Comparison of ENCODE assay signal across 8 mouse cellular contexts in the genomic region with DNA sequence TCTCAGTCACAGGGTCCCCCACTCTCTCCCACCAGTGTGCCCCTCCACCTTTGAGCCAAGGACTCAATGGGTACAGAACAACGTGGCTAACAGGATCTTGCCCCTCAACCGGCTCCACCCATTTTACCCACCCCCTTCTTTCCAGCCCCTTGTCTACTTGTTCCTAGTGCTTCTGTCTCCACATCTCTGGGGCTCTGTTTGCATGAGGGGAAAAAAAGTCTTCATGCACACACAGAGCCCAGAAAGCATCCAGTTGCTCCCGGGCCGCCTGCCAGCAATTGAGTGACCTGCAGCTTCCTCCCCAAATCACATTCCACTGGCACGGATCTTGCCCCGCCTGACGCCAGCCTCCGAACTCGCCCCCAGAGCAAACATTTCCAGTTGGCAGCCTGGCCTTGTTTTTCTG. TPM values are rescaled to one million over a fixed set of nuclear protein-coding genes. Genes with fewer than 3 reads are reported as not detected.
DNase-seq lines count a peak whose midpoint lies in the region; ATAC-seq lines count a peak whose summit lies in the region.

No protein-coding gene starts in this region.

- H3K9ac ChIP-seq in forebrain, embryonic 11.5 days (ENCODE audit: low read length), result no peak overlapping the region
- H3K9ac ChIP-seq in heart, embryonic 12.5 days, result 0 out of 2 replicates have a peak overlapping the region, but pooled peaks have one; percentile 1
- H3K9ac ChIP-seq in limb, embryonic 13.5 days, result 0 out of 2 replicates have a peak overlapping the region, but pooled peaks have one; percentile 25
- no peak overlapping the region for H3K9ac ChIP-seq in neural tube, embryonic 15.5 days (replicated peaks)

- H3K36me3 ChIP-seq in forebrain, embryonic 10.5 days (replicated peaks), result no peaks in the 10 kb centered on the region
- H3K36me3 ChIP-seq in forebrain, embryonic 11.5 days (ENCODE audit: control insufficient read depth, insufficient read depth, low read length), result no peaks in the 10 kb centered on the region
- no peaks in the 10 kb centered on the region for H3K36me3 ChIP-seq in heart, embryonic 12.5 days
- no peaks in the 10 kb centered on the region for H3K36me3 ChIP-seq in limb, embryonic 13.5 days
- H3K36me3 ChIP-seq in neural tube, embryonic 15.5 days, result no peaks in the 10 kb centered on the region

- no peaks in the 10 kb centered on the region for H3K9me3 ChIP-seq in forebrain, embryonic 10.5 days
- H3K9me3 ChIP-seq in forebrain, embryonic 11.5 days (ENCODE audit: control insufficient read depth, low read length), result no peaks in the 10 kb centered on the region
- H3K9me3 ChIP-seq in heart, embryonic 12.5 days (replicated peaks), result no peaks in the 10 kb centered on the region
- no peaks in the 10 kb centered on the region for H3K9me3 ChIP-seq in limb, embryonic 13.5 days
- no peaks in the 10 kb centered on the region for H3K9me3 ChIP-seq in neural tube, embryonic 15.5 days (replicated peaks)

- H3K27ac ChIP-seq in forebrain, embryonic 10.5 days, result peak overlapping the region; percentile 35; the same call in 1 of the 2 replicates
- no peak overlapping the region for H3K27ac ChIP-seq in forebrain, embryonic 11.5 days (ENCODE audit: low read depth, low read length)
- peak overlapping the region; percentile 91 for H3K27ac ChIP-seq in heart, embryonic 12.5 days (ENCODE audit: poor library complexity, severe bottlenecking)
- H3K27ac ChIP-seq in limb, embryonic 13.5 days, result peak overlapping the region; percentile 94
- peak overlapping the region; percentile 74 for H3K27ac ChIP-seq in neural tube, embryonic 15.5 days (replicated peaks)

- no peak overlapping the region for H3K4me2 ChIP-seq in forebrain, embryonic 11.5 days (ENCODE audit: low read depth, low read length, severe bottlenecking)
- H3K4me2 ChIP-seq in heart, embryonic 12.5 days, result 0 out of 2 replicates have a peak overlapping the region, but pooled peaks have one; percentile 12
- peak overlapping the region; percentile 22 for H3K4me2 ChIP-seq in limb, embryonic 13.5 days (replicated peaks)
- H3K4me2 ChIP-seq in neural tube, embryonic 15.5 days, result peak overlapping the region; percentile 17; the same call in 1 of the 2 replicates

- peaks cover 23% of the 10 kb centered on the region for H3K4me1 ChIP-seq in forebrain, embryonic 10.5 days
- H3K4me1 ChIP-seq in forebrain, embryonic 11.5 days (replicated peaks; ENCODE audit: control insufficient read depth, insufficient read depth, low read length), result no peaks in the 10 kb centered on the region
- H3K4me1 ChIP-seq in heart, embryonic 12.5 days (replicated peaks), result peaks cover 74% of the 10 kb centered on the region
- peaks cover 80% of the 10 kb centered on the region for H3K4me1 ChIP-seq in limb, embryonic 13.5 days
- H3K4me1 ChIP-seq in neural tube, embryonic 15.5 days, result peaks cover 32% of the 10 kb centered on the region

- peaks cover 41% of the 10 kb centered on the region for H3K27me3 ChIP-seq in forebrain, embryonic 10.5 days (ENCODE audit: poor library complexity, severe bottlenecking)
- no peaks in the 10 kb centered on the region; the same call in 1 of the 2 replicates for H3K27me3 ChIP-seq in forebrain, embryonic 11.5 days (ENCODE audit: control insufficient read depth, insufficient read depth, low read length)
- H3K27me3 ChIP-seq in heart, embryonic 12.5 days (replicated peaks), result 0 out of 2 replicates have a peak, but pooled peaks cover 5% of the 10 kb centered on the region
- H3K27me3 ChIP-seq in limb, embryonic 13.5 days, result peaks cover 14% of the 10 kb centered on the region
- H3K27me3 ChIP-seq in neural tube, embryonic 15.5 days (replicated peaks), result peaks cover 13% of the 10 kb centered on the region

- H3K4me3 ChIP-seq in forebrain, embryonic 10.5 days, result no peak overlapping the region
- H3K4me3 ChIP-seq in forebrain, embryonic 11.5 days (ENCODE audit: low read depth, low read length), result no peak overlapping the region
- H3K4me3 ChIP-seq in heart, embryonic 12.5 days, result no peak overlapping the region
- no peak overlapping the region for H3K4me3 ChIP-seq in limb, embryonic 13.5 days
- no peak overlapping the region for H3K4me3 ChIP-seq in neural tube, embryonic 15.5 days (replicated peaks)

- ATAC-seq in forebrain, embryonic 11.5 days (replicated peaks; ENCODE audit: low FRiP score), result no peak
- ATAC-seq in heart, embryonic 12.5 days (ENCODE audit: insufficient number of reproducible peaks, low FRiP score), result peak; percentile 61
- peak; percentile 75 for ATAC-seq in limb, embryonic 13.5 days (ENCODE audit: low FRiP score, low read depth)
- ATAC-seq in neural tube, embryonic 15.5 days (ENCODE audit: low FRiP score), result peak; percentile 80

- WGBS in forebrain, embryonic 10.5 days, result 55% methylated on average over 9 of the region's 9 CpGs
- 58% methylated on average over 9 of the region's 9 CpGs for WGBS in forebrain, embryonic 11.5 days
- 15% methylated on average over 9 of the region's 9 CpGs for WGBS in heart, embryonic 12.5 days
- WGBS in limb, embryonic 13.5 days, result 7% methylated on average over 9 of the region's 9 CpGs
- 31% methylated on average over 9 of the region's 9 CpGs for WGBS in neural tube, embryonic 15.5 days

- no peak for DNase-seq in forebrain, embryonic 10.5 days (ENCODE audit: extremely low spot score, low spot score)
- DNase-seq in forebrain, embryonic 11.5 days (ENCODE audit: low spot score), result no peak
- peak; percentile 96 for DNase-seq in fibroblast of lung, adult 2 months (ENCODE audit: low read depth)
- DNase-seq in kidney, postnatal 10 days, result peak; percentile 95
- no peak for DNase-seq in thymus, postnatal 0 days (ENCODE audit: low spot score)

RNA-seq across cellular contexts. Expression of a gene that starts 8.8 kb away (rescaled TPM):
- polyA plus RNA-seq in forebrain, embryonic 10.5 days (2016; fragmentation: Nextera tagmentation; extraction: Ambion mirVana), result 11.2 and 11.5 TPM in 2 replicates
- polyA plus RNA-seq in forebrain, embryonic 11.5 days (2014; fragmentation: Nextera tagmentation; extraction: Ambion mirVana), result 10.8 and 11.8 TPM in 2 replicates
- polyA plus RNA-seq in heart, embryonic 12.5 days (2016; fragmentation: Nextera tagmentation; extraction: Ambion mirVana), result 14.1 and 14.9 TPM in 2 replicates
- polyA plus RNA-seq in limb, embryonic 13.5 days (2015; fragmentation: Nextera tagmentation; extraction: Ambion mirVana), result 31.5 and 32.3 TPM in 2 replicates
- polyA plus RNA-seq in neural tube, embryonic 15.5 days (2015; fragmentation: Nextera tagmentation; extraction: Ambion mirVana), result 3.1 and 5.1 TPM in 2 replicates
- 2.1 and 3.9 TPM in 2 replicates for polyA plus RNA-seq in thymus, postnatal 0 days (2015; fragmentation: Nextera tagmentation; extraction: Ambion mirVana)

Comparison
In these comparisons a context has a peak if more than half of its experiments do, and no peak if none do; other contexts are left out.
1. DNase-seq: peak in fibroblast of lung, adult 2 months (single experiment) and kidney, postnatal 10 days (single experiment); none in forebrain, embryonic 10.5 days (single experiment), forebrain, embryonic 11.5 days (single experiment) and thymus, postnatal 0 days (single experiment).
2. H3K9ac ChIP-seq: peak in heart, embryonic 12.5 days (single experiment) and limb, embryonic 13.5 days (single experiment); none in forebrain, embryonic 11.5 days (single experiment) and neural tube, embryonic 15.5 days (single experiment).